Mouse (Mus musculus) layer of hippocampus, postnatal 10 days (tissue): ENCODE data around the gene Vmn1r66. TPM values are rescaled to one million over a fixed set of nuclear protein-coding genes. Genes with fewer than 3 reads are reported as not detected.
"Not testable (repeated sequence)": the region's sequence is repeated elsewhere in the genome, so short reads cannot be mapped to it uniquely, and the experiment has no call there.

ENCODE experiments used
- DNase-seq, 2 experiments: peaks; one replicate each; pipeline ENCODE4 v3.0.0; 2021; ENCODE audit warnings: low spot score in 2 of 2
- long read RNA-seq: library from polyadenylated mRNA; stranded (forward); transcript quantifications from one replicate; pipeline ENCODE4 v2.0.0, GENCODE M21; 2023
- total RNA-seq, 2 experiments: library from RNA; stranded (reverse); gene quantifications; 2 replicates each; pipeline ENCODE4 v1.2.3; 2021

Gene Vmn1r66
- total RNA-seq: not detected
- long read RNA-seq: 0 reads

DNA sequence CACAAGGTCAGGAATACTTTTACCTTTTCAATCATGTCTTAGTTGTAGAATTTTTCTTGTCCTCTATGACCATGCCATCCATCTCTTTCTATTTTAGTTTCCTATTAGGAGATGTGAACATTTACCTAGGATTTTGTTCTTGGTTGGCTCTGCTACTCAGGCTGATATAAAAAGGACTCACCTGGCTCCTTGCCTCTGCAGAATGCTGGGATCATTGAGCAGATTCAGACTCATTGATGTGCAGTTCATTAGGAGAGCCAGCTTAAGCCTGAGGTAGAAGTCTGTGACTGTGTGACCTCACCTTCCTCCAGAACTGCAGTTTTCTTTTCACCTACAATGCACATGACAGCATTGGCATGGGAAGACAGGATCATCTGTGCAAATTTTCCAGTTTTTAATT is at the start of gene Vmn1r66:
Vmn1r66 (minus strand) TSS at position 101 of the 400 bp plus-strand sequence.
- no peak for DNase-seq

DNA sequence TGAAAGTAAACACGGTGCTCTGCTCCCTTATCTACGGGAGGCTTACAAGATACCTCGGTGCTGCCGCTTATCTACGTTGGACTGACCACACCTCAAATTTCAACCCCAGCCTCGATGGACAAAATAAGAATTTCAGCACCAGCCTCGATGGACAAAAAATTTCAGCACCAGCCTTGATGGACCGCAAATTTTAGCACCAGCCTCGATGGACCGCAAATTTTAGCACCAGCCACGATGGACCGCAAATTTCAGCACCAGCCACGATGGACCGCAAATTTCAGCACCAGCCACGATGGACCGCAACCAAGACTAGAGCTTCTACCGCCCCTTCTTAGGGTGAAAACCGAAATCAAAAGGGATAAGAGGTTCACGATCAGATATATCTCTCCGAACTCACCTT is 47.7 kb upstream of the Vmn1r66 start:
- DNase-seq: not testable (repeated sequence)

DNA sequence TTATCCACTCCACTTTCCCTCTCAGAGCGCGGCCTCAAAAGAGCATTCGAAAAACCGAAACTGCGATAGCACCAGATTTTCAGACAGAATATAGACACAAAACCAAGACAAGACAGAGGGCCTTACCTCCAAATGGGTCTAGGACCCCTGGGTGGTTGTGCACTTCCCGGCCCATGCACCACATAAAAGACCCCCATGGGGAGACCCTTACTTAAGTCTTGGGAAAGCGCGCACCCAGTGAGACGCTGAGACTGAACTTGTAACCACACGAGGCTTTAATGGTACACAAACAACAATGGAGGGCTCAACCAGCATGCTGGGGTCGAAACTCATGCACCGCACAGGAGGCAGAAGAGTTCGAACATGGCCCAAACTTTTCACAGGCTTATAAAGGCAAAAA is 25.7 kb downstream of the Vmn1r66 start:
- no peak for DNase-seq

DNA sequence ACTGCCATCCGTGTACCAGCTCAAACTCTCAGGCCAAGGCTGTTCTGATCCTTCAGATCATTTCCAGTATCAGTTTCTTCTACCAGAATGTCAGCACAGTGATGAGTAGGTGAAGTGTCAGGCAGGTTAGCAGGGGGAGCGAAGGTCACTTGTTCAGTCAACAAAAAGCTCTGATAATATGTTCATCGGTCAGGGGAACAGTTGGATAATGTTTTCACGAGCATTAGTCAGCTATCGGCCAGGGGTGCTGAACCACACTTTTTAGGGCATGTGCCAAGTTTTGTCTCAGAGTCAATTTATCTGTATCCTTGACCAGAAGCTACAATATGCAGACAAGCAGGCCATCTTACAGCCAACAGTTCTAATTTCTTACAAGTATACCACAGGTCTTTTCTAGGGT is 28.7 kb downstream of the Vmn1r66 start:
- DNase-seq: no peak

Other genes with a start within 250 kb of the Vmn1r66 start
- gene Vmn2r50, start 224.7 kb downstream of the Vmn1r66 start, total RNA-seq: not detected
- not detected for gene Vmn2r51, start 172.3 kb downstream of the Vmn1r66 start, total RNA-seq
- not detected for gene Vmn2r52, start 101.4 kb downstream of the Vmn1r66 start, total RNA-seq
- not detected for gene Vmn1r67, start 165.3 kb upstream of the Vmn1r66 start, total RNA-seq
- 10 to 100 TPM; 14.9 to 16.5 TPM for gene Zik1, start 217.4 kb upstream of the Vmn1r66 start, total RNA-seq